Mouse (Mus musculus) neural tube, embryonic 11.5 days (tissue): ENCODE measurements around the gene Flywch2. TPM values are rescaled to one million over a fixed set of nuclear protein-coding genes. Genes with fewer than 3 reads are reported as not detected.
A peak's percentile ranks its signal among the peaks of the same experiment; 100 is the strongest.

Experiments used
- ATAC-seq: fragments of 200-750 bp; cut with Nextera tagmentation; 2 replicates; pipeline ENCODE4 v1.8.0; 2017; ENCODE audit warnings: moderate number of reproducible peaks, mild to moderate bottlenecking, moderate TSS enrichment, moderate library complexity; ENCODE audit not compliant: insufficient read depth, low FRiP score, low TSS enrichment
- DNase-seq: peaks from one replicate; pipeline ENCODE4 v3.0.0-alpha.2; 2015; ENCODE audit warnings: low spot score
- H3K27ac ChIP-seq: fragments of 300-500 bp; sonication (generic); 2 replicates; pipeline ENCODE4 v1.5.1; 2014; ENCODE audit warnings: low read depth, mild to moderate bottlenecking, low read length
- H3K27me3 ChIP-seq: fragments of 300-500 bp; sonication (generic); 2 replicates; pipeline ENCODE4 v1.6.1; 2014; ENCODE audit warnings: mild to moderate bottlenecking, low read length, mixed read lengths; ENCODE audit not compliant: control insufficient read depth, insufficient read depth
- H3K36me3 ChIP-seq: fragments of 300-500 bp; sonication (generic); 2 replicates; pipeline ENCODE4 v1.6.1; 2014; ENCODE audit warnings: mild to moderate bottlenecking, low read length, moderate library complexity, mixed read lengths; ENCODE audit not compliant: control insufficient read depth, insufficient read depth
- H3K4me1 ChIP-seq: fragments of 300-500 bp; sonication (generic); 2 replicates; pipeline ENCODE4 v1.6.1; 2014; ENCODE audit warnings: low read length, mixed read lengths; ENCODE audit not compliant: control insufficient read depth, insufficient read depth
- H3K4me2 ChIP-seq: fragments of 300-500 bp; sonication (generic); 2 replicates; pipeline ENCODE4 v1.6.1; 2014; ENCODE audit warnings: low read depth, mild to moderate bottlenecking, moderate library complexity
- H3K4me3 ChIP-seq: fragments of 300-500 bp; sonication (generic); 2 replicates; pipeline ENCODE4 v1.5.1; 2014; ENCODE audit warnings: low read depth, low read length
- H3K9ac ChIP-seq: fragments of 300-500 bp; sonication (generic); 2 replicates; pipeline ENCODE4 v1.6.1; 2014; ENCODE audit warnings: mild to moderate bottlenecking, low read length
- H3K9me3 ChIP-seq: fragments of 300-500 bp; sonication (generic); 2 replicates; pipeline ENCODE4 v1.6.1; 2016; ENCODE audit warnings: low read length; ENCODE audit not compliant: control insufficient read depth
- WGBS: fragments of 180-500 bp; shearing (Covaris S2); extraction: QIAGEN DNeasy Blood & Tissue Kit; methylation state at CpG from one replicate; pipeline ENCODE4 v1.1.7; 2014; 5-methylcytosine and 5-hydroxymethylcytosine counted together
- polyA plus RNA-seq: library from polyadenylated mRNA; unstranded; fragments of >200 nt; fragmentation: Nextera tagmentation; extraction: Ambion mirVana; gene quantifications from 2 replicates; pipeline ENCODE4 v1.2.1, GENCODE M21; 2014

The Flywch2 gene
- polyA plus RNA-seq, 1 experiment from 2014 or later: 29.1 TPM

- Histone ChIP-seq H3K27ac (no peak overlapping the region), H3K9ac (no peak overlapping the region), H3K4me3 (no peak overlapping the region), H3K27me3 (no peaks in the 10 kb centered on the region), H3K4me2 (no peak overlapping the region), H3K4me1 (no peaks in the 10 kb centered on the region), H3K9me3 (peaks cover 11% of the 10 kb centered on the region), H3K36me3 (peaks cover 86% of the 10 kb centered on the region)
- WGBS: 95% methylated on average over 5 of the region's 5 CpGs
- DNase-seq: no peak
- no peak for ATAC-seq
These were observed 34.9 kb upstream of the Flywch2 start for GRCm38 (mm10) chr17:23820731-23821130.

- WGBS: 98% methylated on average over 25 of the region's 25 CpGs
- H3K27ac ChIP-seq: no peak overlapping the region
- H3K4me1 ChIP-seq: no peaks in the 10 kb centered on the region
- peaks cover 11% of the 10 kb centered on the region for H3K9me3 ChIP-seq
- no peak for ATAC-seq
- no peak for DNase-seq
- peaks cover 88% of the 10 kb centered on the region for H3K36me3 ChIP-seq
- H3K27me3 ChIP-seq: no peaks in the 10 kb centered on the region
- no peak overlapping the region for H3K9ac ChIP-seq
- no peak overlapping the region for H3K4me2 ChIP-seq
- no peak overlapping the region for H3K4me3 ChIP-seq
These were observed 33.4 kb upstream of the Flywch2 start for GRCm38 (mm10) chr17:23819235-23819634.

GRCm38 (mm10) chr17:23818579-23818978, 32.7 kb upstream of the Flywch2 start:
- 98% methylated on average over 8 of the region's 8 CpGs for WGBS
- Histone ChIP-seq H3K27me3 (no peaks in the 10 kb centered on the region), H3K4me3 (no peak overlapping the region), H3K4me2 (no peak overlapping the region), H3K36me3 (peaks cover 88% of the 10 kb centered on the region), H3K9ac (no peak overlapping the region), H3K27ac (no peak overlapping the region), H3K4me1 (no peaks in the 10 kb centered on the region), H3K9me3 (peaks cover 11% of the 10 kb centered on the region)
- DNase-seq (no peak), ATAC-seq (no peak)

- Histone ChIP-seq H3K4me2 (no peak overlapping the region), H3K27ac (no peak overlapping the region), H3K9ac (no peak overlapping the region), H3K27me3 (no peaks in the 10 kb centered on the region), H3K9me3 (peaks cover 11% of the 10 kb centered on the region), H3K4me3 (no peak overlapping the region), H3K4me1 (no peaks in the 10 kb centered on the region), H3K36me3 (peaks cover 81% of the 10 kb centered on the region)
- 97% methylated on average over 16 of the region's 16 CpGs for WGBS
- ATAC-seq (no peak), DNase-seq (no peak)
These were observed 29.8 kb upstream of the Flywch2 start for GRCm38 (mm10) chr17:23815641-23816040.

- no peak overlapping the region for H3K27ac ChIP-seq
- H3K36me3 ChIP-seq: peaks cover 31% of the 10 kb centered on the region
- H3K9ac ChIP-seq: no peak overlapping the region
- no peak for DNase-seq
- H3K4me1 ChIP-seq: peaks cover 9% of the 10 kb centered on the region; the same call in 1 of the 2 replicates
- no peak overlapping the region for H3K4me3 ChIP-seq
- no peaks in the 10 kb centered on the region for H3K9me3 ChIP-seq
- H3K27me3 ChIP-seq: no peaks in the 10 kb centered on the region
- 97% methylated on average over 3 of the region's 3 CpGs for WGBS
- H3K4me2 ChIP-seq: no peak overlapping the region
- ATAC-seq: no peak
These were observed 22.0 kb upstream of the Flywch2 start for GRCm38 (mm10) chr17:23807918-23808317.

- Histone ChIP-seq H3K27me3 (no peaks in the 10 kb centered on the region), H3K36me3 (peaks cover 26% of the 10 kb centered on the region), H3K4me2 (no peak overlapping the region), H3K9me3 (no peaks in the 10 kb centered on the region), H3K4me3 (no peak overlapping the region), H3K4me1 (peaks cover 9% of the 10 kb centered on the region; the same call in 1 of the 2 replicates), H3K9ac (no peak overlapping the region), H3K27ac (no peak overlapping the region)
- WGBS: 92% methylated on average over 25 of the region's 25 CpGs
- ATAC-seq (no peak), DNase-seq (no peak)
These were observed 21.0 kb upstream of the Flywch2 start for GRCm38 (mm10) chr17:23806867-23807266.

- no peak for DNase-seq
- peak overlapping the region; percentile 64 for H3K4me3 ChIP-seq
- peaks cover 9% of the 10 kb centered on the region; the same call in 1 of the 2 replicates for H3K4me1 ChIP-seq
- H3K27ac ChIP-seq: no peak overlapping the region
- ATAC-seq: no peak
- H3K27me3 ChIP-seq: no peaks in the 10 kb centered on the region
- H3K9ac ChIP-seq: peak overlapping the region; percentile 78
- no peaks in the 10 kb centered on the region for H3K9me3 ChIP-seq
- H3K4me2 ChIP-seq: peak overlapping the region; percentile 82
- H3K36me3 ChIP-seq: peaks cover 13% of the 10 kb centered on the region
- 7% methylated on average over 8 of the region's 8 CpGs for WGBS
These were observed 18.7 kb upstream of the Flywch2 start for GRCm38 (mm10) chr17:23804426-23805085.

- peak overlapping the region; percentile 82 for H3K4me2 ChIP-seq
- peak overlapping the region; percentile 95 for H3K27ac ChIP-seq
- peak overlapping the region; percentile 64 for H3K4me3 ChIP-seq
- H3K36me3 ChIP-seq: peaks cover 6% of the 10 kb centered on the region
- under 1% methylated on average over 60 of the region's 83 CpGs for WGBS
- peak overlapping the region; percentile 78 for H3K9ac ChIP-seq
- peak; percentile 54 for ATAC-seq
- peaks cover 9% of the 10 kb centered on the region; the same call in 1 of the 2 replicates for H3K4me1 ChIP-seq
- DNase-seq: peak; percentile 93
- H3K9me3 ChIP-seq: no peaks in the 10 kb centered on the region
- H3K27me3 ChIP-seq: no peaks in the 10 kb centered on the region
These were observed 17.6 kb upstream of the Flywch2 start for GRCm38 (mm10) chr17:23803366-23804041.
